Mouse (Mus musculus) left cerebral cortex, adult 2 months (tissue): Measurements from ENCODE around the gene Desi1. TPM values are rescaled to one million over a fixed set of nuclear protein-coding genes. Genes with fewer than 3 reads are reported as not detected.

Experiments
- DNase-seq, 2 experiments: peaks; one replicate each; pipeline ENCODE4 v3.0.0; 2021 to 2022; ENCODE audit warnings: low spot score in 2 of 2, mixed read lengths in 1 of 2; ENCODE audit errors: extremely low spot score in 1 of 2
- H3K27ac ChIP-seq: fragments of 200-600 bp; 2 replicates; pipeline ENCODE4 v1.8.1; 2022
- H3K4me3 ChIP-seq: fragments of 200-600 bp; 2 replicates; pipeline ENCODE4 v1.8.1; 2022
- CTCF ChIP-seq: fragments of 200-600 bp; IDR thresholded peaks from 2 replicates; pipeline ENCODE4 v1.8.1; 2022; ENCODE audit warnings: antibody characterized with exemption, mild to moderate bottlenecking, moderate library complexity
- intact Hi-C: fragments of 180-260 bp; cut with DNase I; formaldehyde crosslinking; loops from one replicate; pipeline ENCODE4 v1.15.1; 2025
- total RNA-seq, 2 experiments: library from RNA; stranded (reverse); gene quantifications; 2 replicates each; pipeline ENCODE4 v1.2.3; 2021

The Desi1 gene
- total RNA-seq, 2 experiments from 2014 or later = 88.0 to 95.6 TPM

- no peak for TF ChIP-seq CTCF
- no peak for DNase-seq
- intact Hi-C loops = loop anchor here (2.0 kb wide), 1 partner anchor 30 kb away; no protein-coding TSS in a partner anchor
- Histone ChIP-seq H3K4me3 (peak overlapping the region; percentile 96), H3K27ac (no peak overlapping the region)
Observed at GRCm38 (mm10) chr15:82046246-82046891, 12.7 kb upstream of the Desi1 start.

- H3K27ac ChIP-seq = no peak overlapping the region
- intact Hi-C loops = no loop called here
Observed at GRCm38 (mm10) chr15:82044166-82044784, 10.6 kb upstream of the Desi1 start.

GRCm38 (mm10) chr15:82040650-82041049 is 7.0 kb upstream of the Desi1 start:
- DNase-seq = no peak
- H3K27ac ChIP-seq = no peak overlapping the region
- no peak overlapping the region for H3K4me3 ChIP-seq
- TF ChIP-seq CTCF = peak; percentile 84
- intact Hi-C loops = no loop called here

More at GRCm38 (mm10) chr15:82044166-82044784, 10.6 kb upstream of the Desi1 start:
- no peak for DNase-seq
- peak; percentile 50 for TF ChIP-seq CTCF
- no peak overlapping the region for H3K4me3 ChIP-seq

GRCm38 (mm10) chr15:82035904-82036689 is 2.4 kb upstream of the Desi1 start:
- peak; percentile 59 for TF ChIP-seq CTCF
- Histone ChIP-seq H3K27ac (no peak overlapping the region), H3K4me3 (no peak overlapping the region)

GRCm38 (mm10) chr15:82032386-82032785 is 1.3 kb downstream of the Desi1 start:
- intact Hi-C loops = no loop called here
- H3K27ac ChIP-seq = no peak overlapping the region
- DNase-seq = no peak
- TF ChIP-seq CTCF = no peak
- H3K4me3 ChIP-seq = no peak overlapping the region

More at GRCm38 (mm10) chr15:82035904-82036689, 2.4 kb upstream of the Desi1 start:
- DNase-seq = no peak
- intact Hi-C loops = loop anchor here (5.0 kb wide), 1 partner anchor 79 kb away; no protein-coding TSS in a partner anchor

GRCm38 (mm10) chr15:82027726-82028125 is 5.9 kb downstream of the Desi1 start:
- no peak overlapping the region for H3K4me3 ChIP-seq
- no peak overlapping the region for H3K27ac ChIP-seq
- no peak for TF ChIP-seq CTCF
- no peak for DNase-seq
- intact Hi-C loops = no loop called here

GRCm38 (mm10) chr15:82027276-82027675 is 6.4 kb downstream of the Desi1 start:
- Histone ChIP-seq H3K27ac (no peak overlapping the region), H3K4me3 (no peak overlapping the region)
- no peak for DNase-seq
- intact Hi-C loops = no loop called here
- TF ChIP-seq CTCF = no peak

GRCm38 (mm10) chr15:82023965-82024635 is 9.6 kb downstream of the Desi1 start:
- DNase-seq = no peak
- intact Hi-C loops = no loop called here
- Histone ChIP-seq H3K27ac (no peak overlapping the region), H3K4me3 (no peak overlapping the region)
- TF ChIP-seq CTCF = no peak

GRCm38 (mm10) chr15:82022535-82023088 is 11.1 kb downstream of the Desi1 start:
- no peak for TF ChIP-seq CTCF
- intact Hi-C loops = no loop called here
- H3K4me3 ChIP-seq = no peak overlapping the region
- no peak for DNase-seq
- H3K27ac ChIP-seq = no peak overlapping the region

- Histone ChIP-seq H3K4me3 (no peak overlapping the region), H3K27ac (no peak overlapping the region)
- no peak for TF ChIP-seq CTCF
- intact Hi-C loops = no loop called here
- DNase-seq = no peak
Observed at GRCm38 (mm10) chr15:82019288-82019687, 14.4 kb downstream of the Desi1 start.

GRCm38 (mm10) chr15:82017461-82017860 is 16.2 kb downstream of the Desi1 start:
- H3K4me3 ChIP-seq = no peak overlapping the region
- TF ChIP-seq CTCF = no peak
- H3K27ac ChIP-seq = no peak overlapping the region
- DNase-seq = no peak
- intact Hi-C loops = loop anchor here (2.0 kb wide), 1 partner anchor 29 kb away; the partner anchor contains the start of gene Snu13
